Mouse (Mus musculus) thymus, postnatal 4 days (tissue): ENCODE data around the gene Bbc3.
"Not testable (repeated sequence)": the region's sequence is repeated elsewhere in the genome, so short reads cannot be mapped to it uniquely, and the experiment has no call there.

Experiments used
- DNase-seq: peaks from one replicate; pipeline ENCODE4 v3.0.0; 2021

Bbc3 gene

DNA sequence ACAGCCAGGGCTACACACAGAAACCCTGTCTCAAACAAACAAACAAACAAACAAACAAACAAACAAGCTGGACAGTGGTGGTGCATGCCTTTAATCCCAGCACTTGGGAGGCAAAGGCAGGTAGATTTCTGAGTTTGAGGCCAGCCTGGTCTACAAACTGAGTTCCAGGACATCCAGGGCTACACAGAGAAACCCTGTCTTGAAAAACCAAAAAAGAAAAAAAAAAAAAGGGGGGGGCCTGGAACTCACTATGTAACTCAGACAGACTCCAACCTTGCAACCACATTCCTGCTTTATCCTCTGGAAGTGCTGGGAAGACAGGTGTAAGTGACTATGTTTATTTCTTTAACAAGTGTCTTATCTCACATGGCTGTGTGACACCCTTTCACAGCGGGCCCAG lies at the start of gene Bbc3:
TSS of gene Bbc3 (plus strand) at position 301 of the 400 bp plus-strand sequence.
- not testable (repeated sequence) for DNase-seq

DNA sequence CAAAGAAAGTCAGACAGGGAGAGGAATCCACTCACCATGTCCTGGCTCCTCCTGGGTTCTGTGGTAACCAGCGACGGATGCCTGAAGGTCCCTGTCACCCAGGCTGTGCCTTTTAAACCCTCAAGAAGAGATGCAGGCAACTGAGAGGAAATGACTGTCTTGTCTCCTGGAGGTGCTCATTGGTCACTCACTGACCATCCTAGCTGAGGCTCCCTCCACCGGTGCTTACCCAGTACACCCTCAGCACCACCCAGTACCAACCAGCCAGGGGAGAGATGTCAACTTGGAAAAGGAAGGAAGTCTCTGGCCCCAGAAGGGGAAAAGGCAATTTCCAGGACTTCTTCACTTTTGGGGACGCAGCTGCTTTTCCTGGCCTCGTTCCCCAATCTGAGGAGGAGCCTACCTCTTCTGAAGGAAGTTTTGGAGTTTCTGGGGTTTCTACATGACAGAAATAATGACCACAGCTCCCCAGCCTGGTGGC lies 49.0 kb upstream of the Bbc3 start, which contains the start of gene C5ar1:
TSS of gene C5ar1 (minus strand) at position 431 of the 481 bp plus-strand sequence.
- DNase-seq, result no peak

GRCm38 (mm10) chr7:16261097-16261496 lies 47.1 kb upstream of the Bbc3 start:
- DNase-seq, result no peak

DNA sequence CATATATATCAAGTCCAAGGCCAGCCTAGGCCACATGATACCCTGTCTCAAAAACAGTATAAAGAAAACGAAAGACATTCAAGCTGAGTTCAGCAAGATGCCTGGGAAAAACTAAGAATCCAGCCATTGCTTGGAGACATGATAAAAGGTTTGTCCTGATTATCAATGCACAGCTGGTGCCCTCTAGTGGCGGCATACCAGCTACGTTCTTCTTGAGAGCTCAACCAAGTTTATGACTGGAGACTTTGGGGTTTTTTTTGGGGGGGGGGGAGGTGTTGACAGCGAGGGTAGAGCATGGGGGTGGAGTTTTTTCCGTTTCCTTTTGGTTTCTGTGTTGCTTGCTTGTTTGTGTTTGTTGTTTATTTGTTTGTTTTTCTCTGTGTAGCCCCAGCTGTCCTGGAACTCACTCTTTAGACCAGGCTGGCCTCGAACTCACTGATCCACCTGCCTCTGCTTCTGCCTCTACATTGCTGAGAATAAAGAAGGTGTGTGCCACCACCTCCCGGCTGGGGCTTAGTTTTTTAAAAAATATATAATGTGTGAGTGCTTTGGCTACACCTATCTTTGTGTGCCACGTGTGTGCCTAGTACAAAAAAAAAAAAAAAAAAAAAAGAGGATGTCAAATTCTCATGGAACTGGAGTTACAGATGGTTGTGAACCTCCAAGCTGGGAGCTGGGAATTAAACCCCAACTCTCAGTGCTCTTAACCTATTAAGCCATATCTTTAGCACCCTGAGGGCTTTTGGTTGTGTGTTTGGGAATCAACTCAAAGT lies 45.0 kb upstream of the Bbc3 start:
- peak; percentile 93 for DNase-seq

GRCm38 (mm10) chr7:16263843-16264242 lies 44.4 kb upstream of the Bbc3 start:
- no peak for DNase-seq

GRCm38 (mm10) chr7:16265856-16266255 lies 42.3 kb upstream of the Bbc3 start:
- no peak for DNase-seq

GRCm38 (mm10) chr7:16266593-16266992 lies 41.6 kb upstream of the Bbc3 start:
- not testable (repeated sequence) for DNase-seq

- DNase-seq, result no peak
Measured at GRCm38 (mm10) chr7:16271139-16271538, 37.1 kb upstream of the Bbc3 start.

- peak; percentile 78 for DNase-seq
Measured at GRCm38 (mm10) chr7:16272681-16273080, 35.5 kb upstream of the Bbc3 start.

DNA sequence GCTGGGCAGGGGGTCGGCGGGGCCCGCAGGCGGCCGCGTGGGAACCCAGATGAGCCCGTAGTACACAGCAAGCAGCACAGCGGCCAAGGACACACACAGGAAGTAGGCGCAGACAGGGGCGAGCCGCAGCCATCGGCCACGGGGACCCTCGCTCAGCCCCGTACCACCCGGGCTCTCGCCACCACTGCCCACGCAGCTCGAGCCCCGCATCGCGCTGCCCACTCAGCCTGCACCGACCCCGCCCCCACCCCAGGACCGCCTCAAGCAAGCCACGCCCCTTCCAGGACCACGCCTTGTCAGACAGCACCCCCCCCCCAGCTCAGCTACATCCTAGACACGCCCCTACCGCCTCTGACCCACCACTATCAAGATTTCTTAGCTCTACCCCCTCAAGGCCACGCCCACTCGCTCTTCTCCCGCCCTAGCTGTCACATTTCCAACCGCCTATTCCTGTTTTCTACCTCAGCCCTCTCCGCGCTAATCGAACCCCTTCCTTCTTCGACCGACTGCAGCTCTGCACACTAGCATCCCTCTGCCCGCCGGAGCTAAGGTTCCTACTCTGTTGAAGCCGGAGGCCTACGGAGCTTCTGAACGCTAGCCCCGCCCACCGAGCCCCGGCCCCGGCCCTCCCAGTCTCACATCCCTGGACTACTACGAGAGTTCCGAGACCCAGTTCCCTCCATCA lies 35.0 kb upstream of the Bbc3 start, which contains the start of gene Inafm1:
TSS of gene Inafm1 (minus strand) at position 537 of the 685 bp plus-strand sequence.
- peak; percentile 93 for DNase-seq

DNA sequence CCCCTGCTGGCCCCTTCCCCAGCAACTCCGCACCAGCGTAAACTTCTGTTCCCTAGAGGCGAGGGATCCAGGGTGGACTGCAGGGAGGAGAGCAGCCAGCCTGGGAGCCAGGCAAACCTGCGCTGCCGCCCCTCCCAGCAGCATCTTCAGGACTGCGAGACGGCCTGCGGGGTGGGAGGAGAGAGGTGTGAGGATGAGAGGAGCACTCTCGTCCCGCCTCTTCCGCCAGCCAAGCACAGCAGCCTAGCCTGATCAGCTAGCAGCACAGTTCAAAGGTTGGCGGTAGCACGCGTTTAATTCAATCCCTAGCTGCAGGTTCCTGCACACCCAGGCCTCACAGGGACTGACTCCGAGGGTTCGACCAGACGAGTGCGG lies 34.4 kb upstream of the Bbc3 start:
- DNase-seq, result peak; percentile 87

DNA sequence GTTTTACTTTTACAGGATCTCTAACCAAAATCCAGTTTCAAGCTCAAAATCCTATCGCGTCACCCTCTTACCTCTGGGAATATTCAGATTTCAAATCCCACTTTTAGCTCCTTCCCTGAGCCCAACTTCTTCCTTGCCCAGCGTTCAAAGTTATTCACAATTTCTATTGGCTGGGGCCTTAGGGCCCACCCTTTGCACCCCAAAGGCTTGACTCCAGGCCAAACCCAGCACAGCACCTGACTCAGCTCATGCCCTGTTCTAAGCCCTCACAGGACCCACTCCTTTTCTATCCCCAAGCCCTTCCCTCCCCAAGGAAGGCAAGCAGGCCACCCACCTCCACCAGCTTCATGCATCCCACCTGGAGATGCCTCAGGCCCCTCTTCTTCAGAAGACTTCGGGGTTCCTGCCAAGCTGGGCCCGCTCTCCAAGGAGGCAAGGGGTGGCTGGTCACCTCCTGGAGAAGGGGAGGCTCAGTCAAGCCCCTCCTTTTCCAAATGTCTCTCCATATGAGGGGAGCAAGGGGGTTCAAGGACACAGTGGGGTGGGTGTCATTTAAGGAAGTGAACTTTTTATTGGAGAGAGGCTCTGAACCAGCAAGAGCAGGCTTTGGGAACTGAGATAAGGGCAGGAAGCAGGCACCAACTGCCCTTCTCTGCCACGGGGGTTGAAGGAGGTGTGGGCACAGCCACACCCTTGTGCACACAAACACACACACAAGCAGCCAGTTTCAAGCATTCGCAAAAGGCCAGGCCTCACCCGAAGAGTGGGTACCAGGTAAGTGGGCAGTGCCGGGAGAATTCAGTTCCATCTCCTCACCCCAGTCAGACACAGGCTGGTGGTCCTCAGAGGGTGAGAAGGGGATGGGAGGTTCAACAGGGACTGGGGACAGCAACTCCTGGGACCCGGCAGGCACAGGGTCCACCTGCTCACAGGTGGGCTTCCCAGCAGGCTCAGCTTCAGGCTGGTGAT lies 33.0 kb upstream of the Bbc3 start:
- DNase-seq, result no peak

DNA sequence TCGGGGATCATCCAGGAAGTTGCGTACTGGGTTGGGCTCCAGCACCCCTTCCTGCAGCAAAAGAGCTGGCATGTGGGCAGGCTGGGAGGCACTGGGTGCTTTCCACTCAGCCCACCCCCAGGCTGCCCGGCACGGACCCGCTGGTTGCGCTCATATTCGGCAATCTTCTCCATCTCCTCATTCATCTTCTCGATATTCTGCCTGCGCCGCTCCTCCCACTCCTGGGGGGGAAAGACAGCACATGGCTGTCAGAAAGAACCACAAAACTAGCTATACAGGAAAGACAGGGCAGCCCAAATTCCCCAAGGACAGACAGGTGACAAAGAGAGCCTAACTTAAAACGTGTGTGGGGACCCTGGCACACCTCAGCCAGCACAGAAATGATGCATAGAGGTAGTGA lies 27.5 kb upstream of the Bbc3 start:
- DNase-seq, result no peak

DNA sequence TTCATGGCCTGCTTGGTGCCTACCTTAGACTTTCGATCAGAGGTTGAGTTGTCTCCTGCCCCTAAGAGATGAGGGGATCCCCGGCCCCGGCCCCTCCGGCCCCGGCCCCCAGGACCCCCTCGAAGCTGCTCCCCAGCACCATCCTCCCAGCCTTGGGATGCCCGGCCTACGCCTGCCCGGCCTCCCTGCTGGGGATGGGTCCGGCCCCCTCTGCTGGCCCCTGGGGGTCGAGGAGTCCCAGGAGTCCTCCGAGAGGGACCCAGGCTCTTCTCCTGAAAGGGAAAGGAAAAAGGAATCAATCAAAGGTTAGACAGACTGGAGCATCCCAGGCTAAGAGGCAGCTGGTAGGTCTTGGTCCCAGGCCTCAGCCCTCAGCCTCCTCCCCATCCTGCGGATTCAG lies 25.9 kb upstream of the Bbc3 start:
- DNase-seq, result no peak

DNA sequence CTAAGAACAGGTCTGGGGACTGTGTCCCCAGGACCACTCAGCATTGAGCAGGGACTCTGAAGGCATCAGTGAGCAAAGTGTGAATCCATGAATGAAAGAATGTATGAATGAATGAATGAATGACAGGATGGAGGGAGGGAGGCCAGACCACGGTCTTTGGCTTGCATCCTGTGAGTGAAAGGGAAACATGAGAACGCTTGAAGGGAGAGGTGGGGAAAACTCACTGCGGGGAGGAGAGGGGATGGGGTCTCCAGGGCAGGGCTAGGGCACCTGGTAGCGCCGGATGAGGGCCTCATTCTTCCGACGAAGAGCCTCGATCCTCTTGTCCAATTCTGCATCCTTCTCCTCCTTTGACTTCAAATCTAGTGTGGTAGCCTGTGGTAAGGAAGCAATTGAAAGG lies 24.2 kb upstream of the Bbc3 start:
- no peak for DNase-seq

GRCm38 (mm10) chr7:16284904-16285303 lies 23.3 kb upstream of the Bbc3 start:
- DNase-seq, result no peak

GRCm38 (mm10) chr7:16285450-16286025 lies 22.7 kb upstream of the Bbc3 start:
- peak; percentile 81 for DNase-seq

- peak; percentile 100 for DNase-seq
Measured at GRCm38 (mm10) chr7:16286026-16286961, 21.9 kb upstream of the Bbc3 start, which contains the start of gene Ccdc9. TSS of gene Ccdc9 (minus strand) at chr7:16286795.

GRCm38 (mm10) chr7:16287016-16287415 lies 21.2 kb upstream of the Bbc3 start:
- DNase-seq, result no peak

DNA sequence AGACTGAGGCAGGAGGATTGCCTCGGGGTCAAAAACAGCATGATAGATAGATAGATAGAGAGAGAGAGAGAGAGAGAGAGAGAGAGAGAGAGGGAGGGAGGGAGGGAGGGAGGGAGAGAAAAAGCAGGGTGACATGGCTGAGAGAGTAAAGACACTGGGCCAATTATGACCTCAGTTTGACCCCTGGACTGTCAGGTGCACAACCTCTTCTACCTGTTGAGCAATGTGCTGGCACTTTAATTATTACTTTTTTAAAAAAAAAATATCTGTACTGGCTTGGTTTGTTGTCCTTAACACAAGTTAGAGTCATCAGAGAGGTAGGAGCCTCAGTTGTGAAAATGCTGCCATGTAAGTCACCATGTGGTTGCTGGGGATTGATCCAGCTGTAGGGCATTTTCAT lies 20.4 kb upstream of the Bbc3 start:
- no peak for DNase-seq

DNA sequence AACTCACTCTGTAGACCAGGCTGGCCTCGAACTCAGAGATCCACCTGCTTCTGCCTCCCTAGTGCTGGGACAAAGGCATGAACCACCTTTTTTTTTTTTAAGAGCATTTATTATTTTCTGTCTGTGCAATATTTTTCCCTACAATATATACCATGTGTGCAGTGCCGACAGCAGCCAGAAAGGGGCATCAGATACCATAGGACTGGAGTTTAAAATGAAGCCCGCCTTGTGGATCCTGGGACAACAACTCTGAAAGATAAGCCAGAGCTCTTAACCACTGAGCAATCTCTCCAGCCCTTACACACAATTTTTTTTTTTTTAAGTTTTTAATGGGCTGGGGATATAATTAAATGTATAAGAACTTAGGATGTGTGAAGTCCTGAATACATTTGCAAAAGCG lies 13.8 kb upstream of the Bbc3 start:
- DNase-seq, result peak; percentile 72
